Mouse (Mus musculus) regulatory T cell (primary cell): ENCODE measurements around the gene Gm19410.

Experiments
- in situ Hi-C: fragments of 300-600 bp; cut with MboI, MseI; formaldehyde crosslinking; loops from one replicate; pipeline ENCODE4 v1.15.1; 2025; ENCODE audit warnings: high pct_unique_total_duplicates

Gm19410 gene

DNA sequence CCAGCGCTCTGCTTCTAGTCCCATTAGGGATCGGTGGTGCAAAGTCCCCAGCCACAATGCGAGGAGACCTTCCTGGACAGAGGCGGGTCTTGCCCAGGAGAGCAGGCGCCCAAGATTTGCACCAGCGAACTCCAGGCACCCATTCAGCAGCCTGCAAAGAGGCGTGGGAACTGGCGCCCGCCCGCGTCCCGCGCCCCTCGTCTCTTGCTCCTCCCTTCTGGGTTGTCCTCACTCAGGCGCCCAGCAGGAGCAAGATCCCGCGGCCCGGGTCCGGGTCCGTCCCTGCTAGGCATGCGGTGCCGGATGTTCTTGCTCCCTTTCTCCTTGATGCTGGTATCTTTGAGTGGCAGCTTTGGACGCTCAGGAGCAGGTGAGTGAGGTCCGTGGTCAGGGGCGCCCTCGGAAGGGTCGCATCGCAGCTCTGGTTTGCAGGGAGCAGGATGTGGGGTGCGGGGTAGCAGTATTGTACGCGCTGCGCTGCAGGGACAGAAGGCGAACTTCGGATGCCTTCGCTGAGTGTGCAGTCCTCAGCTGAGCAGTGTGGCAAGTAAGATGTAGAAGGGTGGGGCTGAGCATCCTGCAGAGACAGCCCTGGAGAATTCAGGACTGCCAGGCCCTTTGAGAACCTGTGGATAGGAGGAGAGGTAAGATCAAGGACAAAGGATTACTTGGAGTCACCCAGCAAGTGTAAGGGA lies at the start of gene Gm19410:
Gene Gm19410 (plus strand): TSS at position 292 of the 695 bp plus-strand sequence.
- in situ Hi-C loops, result no loop called here

DNA sequence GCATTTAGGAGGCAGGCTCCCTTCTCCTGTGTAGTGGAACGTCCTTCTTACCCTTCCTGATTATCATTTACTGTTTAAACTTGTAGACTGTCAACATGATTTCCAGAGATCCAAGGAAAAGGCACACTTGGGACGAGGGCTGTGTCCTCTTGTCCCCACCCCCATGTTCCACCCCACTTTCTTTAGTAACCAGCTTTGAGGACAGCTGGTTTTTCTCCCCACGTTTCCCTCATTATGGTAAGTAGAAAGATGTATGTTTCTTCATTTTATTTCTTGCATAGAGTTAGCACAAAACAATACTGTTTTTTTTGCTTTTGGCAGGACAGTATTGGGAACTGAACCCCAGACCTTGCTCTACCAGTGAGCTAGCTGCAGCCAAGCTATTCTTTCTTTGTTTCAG lies 34.8 kb upstream of the Gm19410 start:
- in situ Hi-C loops, result no loop called here

DNA sequence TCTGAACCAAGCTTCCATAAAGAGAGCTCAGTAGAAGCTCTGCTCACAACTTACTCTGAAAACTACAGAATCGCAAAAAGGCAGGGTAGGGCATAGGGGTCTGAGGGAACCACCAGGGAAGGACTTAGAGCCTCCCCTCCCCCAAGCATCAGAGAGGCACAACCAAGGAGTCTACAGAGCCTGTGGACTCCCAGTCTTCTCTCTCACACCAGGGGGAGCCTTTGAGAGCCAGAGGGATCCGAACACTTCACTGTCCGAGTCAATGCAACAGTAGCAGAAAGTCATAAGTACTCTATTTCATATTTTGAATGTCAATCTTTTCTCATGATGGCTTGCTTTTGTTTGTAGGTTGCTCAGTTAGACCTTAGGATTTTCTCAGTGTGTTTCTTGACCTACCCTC lies 30.2 kb upstream of the Gm19410 start:
- in situ Hi-C loops, result no loop called here

DNA sequence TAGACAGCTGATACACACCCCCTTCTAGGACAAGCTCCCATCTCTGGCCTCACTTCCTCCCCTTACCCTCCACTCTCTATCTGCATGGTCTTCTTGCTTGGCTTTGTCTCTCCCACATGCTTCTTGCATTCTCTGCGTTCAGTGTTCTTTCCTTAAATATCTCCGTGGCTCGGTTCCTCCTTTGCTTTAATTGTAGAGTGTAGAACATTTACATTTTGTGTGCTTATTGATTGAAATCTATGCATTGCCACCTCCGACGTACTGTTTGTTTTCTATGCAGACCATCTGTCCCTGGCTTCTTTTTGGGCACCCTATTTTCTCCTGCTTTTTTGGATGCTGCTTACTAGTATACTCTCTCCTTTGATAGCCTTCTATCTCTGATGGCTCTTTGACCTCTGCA lies 9.4 kb upstream of the Gm19410 start:
- in situ Hi-C loops, result no loop called here

DNA sequence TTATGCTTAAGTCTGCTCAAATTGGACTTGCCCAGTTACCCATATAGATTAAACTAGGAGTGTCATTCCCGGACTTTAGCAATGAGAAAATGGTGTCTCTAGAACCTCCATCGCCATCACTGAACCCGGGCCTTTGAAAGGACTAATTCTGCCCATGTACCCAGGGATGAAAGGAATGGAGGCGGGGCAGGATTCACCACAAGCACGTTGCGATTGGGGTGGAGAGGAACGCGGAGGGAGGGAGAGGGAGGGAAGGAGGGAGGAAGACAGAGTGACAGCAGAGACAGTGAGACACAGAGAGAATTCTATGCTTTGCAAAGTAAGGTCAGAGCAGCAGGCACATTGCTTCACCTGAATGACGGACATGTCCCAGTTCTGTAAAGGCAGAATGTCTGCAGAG lies 570 bp upstream of the Gm19410 start:
- in situ Hi-C loops, result no loop called here

DNA sequence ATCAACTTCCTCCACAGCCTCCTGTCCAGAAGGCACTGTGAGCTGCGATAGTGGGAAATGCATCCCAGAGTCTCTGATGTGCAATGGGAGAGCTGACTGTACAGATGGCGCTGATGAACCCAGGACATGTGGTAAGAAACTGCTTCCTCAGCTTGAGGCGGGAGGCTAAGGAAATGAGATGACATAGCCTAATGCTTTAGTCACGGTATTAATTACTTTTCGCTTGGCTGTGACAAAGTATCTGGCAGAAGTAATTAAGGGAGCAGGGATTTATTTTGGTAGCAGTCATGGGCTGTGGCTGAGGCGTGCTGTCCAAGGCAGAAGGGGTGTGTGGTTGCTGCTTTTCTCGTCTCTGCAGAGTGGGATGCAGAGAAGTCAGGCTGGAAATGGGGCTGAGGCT lies 7.9 kb downstream of the Gm19410 start:
- in situ Hi-C loops, result no loop called here
